Mouse (Mus musculus) lung, postnatal 0 days (tissue): ENCODE data around the gene Rnf31. TPM values are rescaled to one million over a fixed set of nuclear protein-coding genes. Genes with fewer than 3 reads are reported as not detected.

Source experiments
- ATAC-seq: fragments of 200-750 bp; cut with Nextera tagmentation; 2 replicates; pipeline ENCODE4 v1.8.0; 2017; ENCODE audit warnings: moderate library complexity
- DNase-seq: peaks from one replicate; pipeline ENCODE4 v3.0.0-alpha.2; 2016; ENCODE audit warnings: low spot score
- H3K27ac ChIP-seq: fragments of 300-500 bp; sonication (generic); 2 replicates; pipeline ENCODE4 v1.5.1; 2014; ENCODE audit warnings: antibody characterized with exemption, mild to moderate bottlenecking, low read length, mixed read lengths
- H3K27me3 ChIP-seq: fragments of 300-500 bp; sonication (generic); replicated peaks from 2 replicates; pipeline ENCODE4 v1.6.1; 2014; ENCODE audit warnings: low read length, mixed read lengths; ENCODE audit not compliant: insufficient read depth
- H3K36me3 ChIP-seq: fragments of 300-500 bp; sonication (generic); 2 replicates; pipeline ENCODE4 v1.6.1; 2014; ENCODE audit warnings: low read length, mixed read lengths; ENCODE audit not compliant: insufficient read depth
- H3K4me1 ChIP-seq: fragments of 300-500 bp; sonication (generic); 2 replicates; pipeline ENCODE4 v1.6.1; 2014; ENCODE audit warnings: antibody characterized with exemption, low read depth, low read length, mixed read lengths; ENCODE audit not compliant: insufficient read depth
- H3K4me2 ChIP-seq: fragments of 300-500 bp; sonication (generic); replicated peaks from 2 replicates; pipeline ENCODE4 v1.6.1; 2014; ENCODE audit warnings: low read depth, mild to moderate bottlenecking, low read length, moderate library complexity, mixed read lengths
- H3K4me3 ChIP-seq: fragments of 300-500 bp; sonication (generic); 2 replicates; pipeline ENCODE4 v1.5.1; 2014; ENCODE audit warnings: low read depth, low read length
- H3K9ac ChIP-seq: fragments of 300-500 bp; sonication (generic); replicated peaks from 2 replicates; pipeline ENCODE4 v1.6.1; 2014; ENCODE audit warnings: low read depth, mild to moderate bottlenecking
- H3K9me3 ChIP-seq: fragments of 300-500 bp; sonication (generic); 2 replicates; pipeline ENCODE4 v1.6.1; 2016; ENCODE audit warnings: low read length, mixed read lengths
- CTCF ChIP-seq: IDR thresholded peaks from 2 replicates; pipeline ENCODE4 v1.5.1; 2016; ENCODE audit warnings: antibody characterized with exemption, mild to moderate bottlenecking
- EP300 ChIP-seq: IDR thresholded peaks from 2 replicates; pipeline ENCODE4 v1.6.1; 2016; ENCODE audit warnings: antibody characterized with exemption, mild to moderate bottlenecking, control low read depth
- WGBS: fragments of 180-500 bp; shearing (Covaris S2); extraction: QIAGEN DNeasy Blood & Tissue Kit; methylation state at CpG from one replicate; pipeline ENCODE4 v1.1.7; 2014; 5-methylcytosine and 5-hydroxymethylcytosine counted together
- polyA plus RNA-seq: library from polyadenylated mRNA; unstranded; fragments of >200 nt; fragmentation: Nextera tagmentation; extraction: Ambion mirVana; gene quantifications from 2 replicates; pipeline ENCODE4 v1.2.1, GENCODE M21; 2015

Rnf31 gene
- polyA plus RNA-seq, 1 experiment from 2014 or later = 24.1 TPM

DNA sequence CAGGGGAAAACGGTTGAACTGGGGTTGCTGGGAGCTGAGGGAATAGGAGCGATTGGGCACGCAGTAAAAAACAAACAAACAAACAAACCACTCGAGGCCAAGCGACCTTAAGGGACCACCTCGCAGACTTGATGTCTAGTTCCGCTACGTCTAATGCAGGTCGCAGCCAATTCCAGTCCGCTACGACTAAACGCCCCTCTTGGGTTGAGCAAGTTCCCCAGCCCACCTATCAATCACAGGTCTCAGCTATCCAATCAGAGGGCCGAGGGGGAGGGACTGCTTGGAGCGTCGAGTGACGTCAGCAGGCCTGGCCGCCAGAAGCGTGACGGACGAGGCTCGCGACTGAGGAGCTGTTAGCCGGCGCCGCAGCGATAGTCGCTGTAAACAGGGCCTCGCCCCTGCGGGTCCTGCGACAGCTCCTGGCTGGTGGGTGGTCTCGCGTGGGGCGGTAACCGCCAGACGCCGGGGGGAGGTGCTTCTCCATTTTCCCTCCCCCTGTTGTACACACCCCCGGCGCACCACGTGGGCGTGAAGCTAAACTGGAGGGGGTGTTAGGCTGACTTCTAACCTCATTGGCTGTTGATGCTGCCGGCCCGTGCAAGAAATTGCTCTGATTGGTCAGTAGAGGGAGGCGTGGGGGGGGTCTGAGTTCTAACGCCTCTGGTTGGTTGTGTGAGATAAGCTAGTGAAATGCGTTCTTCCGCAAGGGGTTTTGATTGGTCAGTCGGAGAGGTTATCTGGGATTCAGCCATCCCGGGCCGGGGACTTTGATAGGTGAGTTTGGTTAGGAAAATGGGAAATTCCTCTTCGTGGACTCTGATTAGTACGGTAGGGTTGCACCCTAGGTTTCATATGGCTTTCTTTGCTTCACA, 31.1 kb upstream of the Rnf31 start, which contains the start of gene A730061H03Rik:
Gene A730061H03Rik, minus strand, starts transcription at position 205 of the 872 bp plus-strand sequence.
- TF ChIP-seq EP300 (peak; percentile 92), CTCF (peak; percentile 31)
- Histone ChIP-seq H3K4me1 (peaks cover 7% of the 10 kb centered on the region; the same call in 1 of the 2 replicates), H3K9me3 (no peaks in the 10 kb centered on the region), H3K27me3 (no peaks in the 10 kb centered on the region), H3K4me2 (peak within 1 kb of the TSS; percentile 86), H3K4me3 (peak within 1 kb of the TSS; percentile 58), H3K27ac (peak within 1 kb of the TSS; percentile 99), H3K9ac (peak within 1 kb of the TSS; percentile 71), H3K36me3 (peaks cover 13% of the 10 kb centered on the region; the same call in 1 of the 2 replicates)
- 1% methylated on average over 51 of the region's 51 CpGs for WGBS
- DNase-seq (peak; percentile 99), ATAC-seq (peak; percentile 92)

DNA sequence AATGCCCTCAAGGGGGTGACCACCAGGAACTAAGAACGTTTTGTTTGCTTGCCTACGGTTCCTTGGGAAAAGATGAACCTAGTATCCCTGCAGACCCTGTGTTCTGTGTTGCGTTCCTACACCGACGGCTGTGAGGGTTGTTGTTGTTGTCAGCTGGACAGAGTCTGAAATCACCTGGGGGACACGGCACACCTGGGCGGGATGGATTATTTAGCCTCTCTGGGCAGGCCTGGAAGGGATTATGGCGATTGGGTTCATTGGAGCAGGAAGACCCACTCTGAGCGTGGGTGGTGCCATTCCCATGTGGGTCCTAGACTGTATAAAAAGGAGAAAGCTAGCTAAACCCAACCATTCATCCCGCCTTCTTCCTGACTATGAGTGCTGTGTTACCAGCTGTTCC, 29.6 kb upstream of the Rnf31 start:
- no peaks in the 10 kb centered on the region for H3K9me3 ChIP-seq
- no peak overlapping the region for H3K27ac ChIP-seq
- H3K4me2 ChIP-seq = peak overlapping the region; percentile 86
- no peaks in the 10 kb centered on the region for H3K27me3 ChIP-seq
- WGBS = 70% methylated on average over 10 of the region's 10 CpGs
- TF ChIP-seq CTCF (no peak), EP300 (no peak)
- ATAC-seq = no peak
- peak overlapping the region; percentile 58; the same call in 1 of the 2 replicates for H3K4me3 ChIP-seq
- no peak overlapping the region for H3K9ac ChIP-seq
- H3K4me1 ChIP-seq = peaks cover 7% of the 10 kb centered on the region; the same call in 1 of the 2 replicates
- no peak for DNase-seq
- H3K36me3 ChIP-seq = peaks cover 17% of the 10 kb centered on the region; the same call in 1 of the 2 replicates

DNA sequence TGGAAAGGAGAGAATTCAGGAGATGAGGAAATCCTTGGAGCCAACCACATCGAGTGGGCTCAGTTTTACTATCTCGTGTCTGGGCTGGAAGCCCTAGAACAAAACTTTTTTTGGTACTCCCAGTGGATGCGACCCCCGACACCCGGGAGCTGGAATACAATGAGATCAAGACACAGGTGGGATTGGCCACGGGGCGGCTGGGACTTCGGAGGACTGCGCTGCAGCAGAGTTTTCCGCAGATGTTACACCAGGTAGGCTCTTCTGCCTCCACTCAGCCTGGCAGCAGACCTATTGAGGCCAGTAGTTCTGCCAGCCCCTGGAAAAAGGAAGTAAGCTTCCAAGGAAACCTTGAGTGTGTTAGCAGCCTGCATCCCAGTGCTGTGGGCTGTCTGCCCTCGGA, 28.3 kb upstream of the Rnf31 start:
- no peaks in the 10 kb centered on the region for H3K9me3 ChIP-seq
- WGBS = 91% methylated on average over 11 of the region's 11 CpGs
- H3K27me3 ChIP-seq = no peaks in the 10 kb centered on the region
- DNase-seq (no peak), ATAC-seq (no peak)
- H3K4me3 ChIP-seq = no peak overlapping the region
- H3K27ac ChIP-seq = no peak overlapping the region
- peaks cover 7% of the 10 kb centered on the region; the same call in 1 of the 2 replicates for H3K4me1 ChIP-seq
- H3K36me3 ChIP-seq = peaks cover 17% of the 10 kb centered on the region; the same call in 1 of the 2 replicates
- H3K9ac ChIP-seq = no peak overlapping the region
- TF ChIP-seq CTCF (no peak), EP300 (no peak)
- H3K4me2 ChIP-seq = no peak overlapping the region

DNA sequence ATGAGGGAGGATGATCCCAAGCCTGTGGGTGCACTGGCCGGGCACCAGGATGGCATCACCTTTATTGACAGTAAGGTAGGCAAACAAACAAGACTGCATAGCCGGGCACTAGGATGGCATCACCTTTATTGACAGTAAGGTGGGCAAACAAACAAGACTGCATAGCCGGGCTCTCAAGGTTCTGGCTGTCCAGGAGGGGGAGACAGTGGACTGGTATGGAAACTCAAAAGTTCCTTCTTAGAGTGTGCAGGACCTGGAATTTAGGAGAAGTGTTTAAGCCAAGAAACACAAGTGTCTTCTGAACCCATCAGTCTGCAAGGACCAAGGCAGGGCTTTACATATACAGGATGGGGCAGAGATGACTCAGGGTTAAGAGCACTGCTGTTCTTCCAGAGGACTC, 25.8 kb upstream of the Rnf31 start:
- no peak for ATAC-seq
- no peak overlapping the region for H3K4me2 ChIP-seq
- H3K4me3 ChIP-seq = no peak overlapping the region
- no peak overlapping the region for H3K27ac ChIP-seq
- peaks cover 7% of the 10 kb centered on the region; the same call in 1 of the 2 replicates for H3K4me1 ChIP-seq
- no peak for DNase-seq
- H3K27me3 ChIP-seq = no peaks in the 10 kb centered on the region
- H3K36me3 ChIP-seq = peaks cover 17% of the 10 kb centered on the region; the same call in 1 of the 2 replicates
- 70% methylated on average over 3 of the region's 3 CpGs for WGBS
- TF ChIP-seq EP300 (no peak), CTCF (peak; percentile 35)
- no peaks in the 10 kb centered on the region for H3K9me3 ChIP-seq
- H3K9ac ChIP-seq = no peak overlapping the region

DNA sequence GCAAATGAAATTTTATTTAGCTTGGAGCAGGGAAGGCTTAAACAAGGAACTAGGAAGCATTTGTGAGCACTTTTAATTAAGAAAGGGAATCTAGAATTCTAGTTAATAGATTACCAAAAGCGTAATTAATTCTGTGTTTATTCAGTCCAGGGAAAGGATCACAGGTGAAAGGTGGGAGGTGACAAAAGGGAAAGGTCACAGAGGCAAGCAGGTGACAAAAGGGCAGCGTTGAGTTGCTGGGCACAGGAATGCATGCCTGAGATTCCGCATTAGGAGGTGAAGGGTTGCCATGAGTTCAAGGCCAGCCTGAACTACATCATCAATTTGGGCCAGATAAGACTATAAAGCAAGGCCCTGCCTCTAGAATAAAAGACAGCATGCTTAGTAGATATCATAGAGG, 24.0 kb upstream of the Rnf31 start:
- no peak overlapping the region for H3K4me3 ChIP-seq
- H3K4me1 ChIP-seq = no peaks in the 10 kb centered on the region
- DNase-seq (no peak), ATAC-seq (no peak)
- H3K9ac ChIP-seq = no peak overlapping the region
- H3K27me3 ChIP-seq = no peaks in the 10 kb centered on the region
- H3K27ac ChIP-seq = no peak overlapping the region
- H3K4me2 ChIP-seq = no peak overlapping the region
- whole genome bisulfite sequencing = 80% methylated on average over 3 of the region's 3 CpGs
- peaks cover 17% of the 10 kb centered on the region; the same call in 1 of the 2 replicates for H3K36me3 ChIP-seq
- no peaks in the 10 kb centered on the region for H3K9me3 ChIP-seq
- no peak for TF ChIP-seq EP300
- no peak for TF ChIP-seq CTCF

DNA sequence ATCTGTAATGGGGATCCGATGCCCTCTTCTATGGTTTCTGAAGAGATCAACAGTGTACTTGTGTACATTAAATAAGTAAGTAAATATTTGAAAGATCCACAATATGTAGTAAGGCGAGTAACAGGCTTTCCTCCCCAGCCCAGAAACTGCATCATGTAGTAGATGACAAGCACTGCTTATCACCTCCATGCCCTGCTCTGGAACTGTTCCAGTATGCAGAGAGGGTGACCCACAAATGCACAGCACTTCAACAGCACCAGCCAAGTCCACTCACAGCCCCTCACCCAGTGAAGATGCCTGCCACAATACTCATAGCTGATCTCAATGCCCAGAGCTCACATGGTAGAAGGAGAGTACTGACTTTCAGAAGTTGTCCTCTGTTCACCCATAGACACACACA, 20.9 kb upstream of the Rnf31 start:
- no peak for DNase-seq
- H3K27ac ChIP-seq = no peak overlapping the region
- H3K36me3 ChIP-seq = peaks cover 3% of the 10 kb centered on the region; the same call in 1 of the 2 replicates
- H3K27me3 ChIP-seq = no peaks in the 10 kb centered on the region
- WGBS = 71% methylated on average over 2 of the region's 2 CpGs
- ATAC-seq = no peak
- no peak overlapping the region for H3K9ac ChIP-seq
- TF ChIP-seq EP300 (no peak), CTCF (no peak)
- no peak overlapping the region for H3K4me3 ChIP-seq
- no peak overlapping the region for H3K4me2 ChIP-seq
- H3K9me3 ChIP-seq = no peaks in the 10 kb centered on the region
- peaks cover 3% of the 10 kb centered on the region; the same call in 1 of the 2 replicates for H3K4me1 ChIP-seq
